Mouse (Mus musculus): ENCODE data around the gene Ralgps2. TPM values are rescaled to one million over a fixed set of nuclear protein-coding genes. Genes with fewer than 3 reads are reported as not detected.

Ralgps2 gene
- 4.1 and 4.7 TPM in 2 replicates for polyA plus RNA-seq (2012; rRNA removed)

GRCm38 (mm10) chr1:156939251-156940141 lies at the start of gene Ralgps2:
TSS of gene Ralgps2 (minus strand) at chr1:156939626.

GRCm38 (mm10) chr1:156838177-156838576 lies 101.2 kb downstream of the Ralgps2 start, which contains the start of gene Angptl1:
TSS of gene Angptl1 (plus strand) at chr1:156838562.

Other genes with a start within 250 kb of the Ralgps2 start
- 6.2 and 6.6 TPM in 2 replicates for gene Fam20b, start 220.5 kb downstream of the Ralgps2 start, polyA plus RNA-seq (2012; rRNA removed)
- 0.05 and 0.14 TPM in 2 replicates for gene Angptl1, start 101.1 kb downstream of the Ralgps2 start, polyA plus RNA-seq (2012; rRNA removed)
- not detected in 2 replicates for gene Tex35, start 169.1 kb upstream of the Ralgps2 start, polyA plus RNA-seq (2012; rRNA removed)

Data from liver, embryonic 18 days (tissue).